Mouse (Mus musculus) stomach, embryonic 15.5 days (tissue): ENCODE results near the gene Pofut2. TPM values are rescaled to one million over a fixed set of nuclear protein-coding genes. Genes with fewer than 3 reads are reported as not detected.

Experiments
- ATAC-seq: fragments of 200-750 bp; cut with Nextera tagmentation; 2 replicates; pipeline ENCODE4 v1.8.0; 2017; ENCODE audit warnings: low read depth, moderate number of reproducible peaks, moderate TSS enrichment; ENCODE audit not compliant: insufficient read depth, low FRiP score
- H3K27ac ChIP-seq: fragments of 300-500 bp; sonication (generic); 2 replicates; pipeline ENCODE4 v1.5.1; 2015; ENCODE audit warnings: mild to moderate bottlenecking, inconsistent platforms
- H3K27me3 ChIP-seq: fragments of 300-500 bp; sonication (generic); replicated peaks from 2 replicates; pipeline ENCODE4 v1.6.1; 2015; ENCODE audit warnings: inconsistent platforms
- H3K36me3 ChIP-seq: fragments of 300-500 bp; sonication (generic); 2 replicates; pipeline ENCODE4 v1.6.1; 2015; ENCODE audit warnings: inconsistent platforms
- H3K4me1 ChIP-seq: fragments of 300-500 bp; sonication (generic); 2 replicates; pipeline ENCODE4 v1.6.1; 2015; ENCODE audit warnings: inconsistent platforms
- H3K4me2 ChIP-seq: fragments of 300-500 bp; sonication (generic); 2 replicates; pipeline ENCODE4 v1.6.1; 2015; ENCODE audit warnings: mild to moderate bottlenecking, inconsistent platforms
- H3K4me3 ChIP-seq: fragments of 300-500 bp; sonication (generic); replicated peaks from 2 replicates; pipeline ENCODE4 v1.5.1; 2015; ENCODE audit warnings: inconsistent platforms
- H3K9ac ChIP-seq: fragments of 300-500 bp; sonication (generic); 2 replicates; pipeline ENCODE4 v1.6.1; 2015; ENCODE audit warnings: inconsistent platforms
- H3K9me3 ChIP-seq: fragments of 300-500 bp; sonication (generic); 2 replicates; pipeline ENCODE4 v1.6.1; 2016; ENCODE audit warnings: inconsistent platforms
- WGBS: fragments of 180-500 bp; shearing (Covaris S2); methylation state at CpG from one replicate; pipeline ENCODE4 v1.1.7; 2015; 5-methylcytosine and 5-hydroxymethylcytosine counted together
- polyA plus RNA-seq: library from polyadenylated mRNA; unstranded; fragments of >200 nt; fragmentation: Nextera tagmentation; extraction: Ambion mirVana; gene quantifications from 2 replicates; pipeline ENCODE4 v1.2.1, GENCODE M21; 2015

Gene Pofut2
- polyA plus RNA-seq, 1 experiment from 2014 or later = 117 TPM

DNA sequence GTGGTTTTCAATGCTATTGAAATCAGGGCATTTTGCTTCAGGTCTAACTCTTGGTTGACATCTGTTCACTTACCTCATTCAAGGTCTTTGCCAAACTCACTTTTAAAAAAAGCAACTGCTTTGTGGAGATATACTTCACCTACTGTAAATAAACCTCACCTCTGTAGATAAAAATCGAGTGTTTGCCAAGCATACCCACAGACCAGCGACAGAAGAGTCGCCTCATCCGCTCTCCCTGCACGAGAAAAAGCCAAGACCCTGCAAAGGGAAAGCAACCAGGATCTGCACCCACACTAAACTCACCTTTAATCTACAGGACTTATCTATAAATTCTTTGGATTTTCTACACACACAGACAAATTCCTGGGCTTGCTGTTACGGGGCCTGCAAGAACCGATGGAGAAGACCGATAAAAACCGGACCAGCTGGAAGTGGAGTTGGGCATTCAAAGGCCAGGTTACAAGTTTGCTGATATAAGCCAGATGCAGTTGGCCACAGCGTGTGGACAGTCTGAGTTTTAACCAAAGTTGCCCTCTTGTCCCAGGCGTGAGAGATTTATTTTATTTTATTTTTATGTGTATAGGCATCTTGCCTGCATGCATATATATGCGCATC, 39.5 kb upstream of the Pofut2 start:
- Histone ChIP-seq H3K4me1 (0 out of 2 replicates have a peak, but pooled peaks cover 14% of the 10 kb centered on the region), H3K9me3 (no peaks in the 10 kb centered on the region), H3K27me3 (no peaks in the 10 kb centered on the region), H3K4me3 (no peak overlapping the region), H3K36me3 (no peaks in the 10 kb centered on the region), H3K27ac (no peak overlapping the region), H3K4me2 (no peak overlapping the region), H3K9ac (no peak overlapping the region)
- WGBS = 64% methylated on average over 12 of the region's 12 CpGs
- no peak for ATAC-seq

DNA sequence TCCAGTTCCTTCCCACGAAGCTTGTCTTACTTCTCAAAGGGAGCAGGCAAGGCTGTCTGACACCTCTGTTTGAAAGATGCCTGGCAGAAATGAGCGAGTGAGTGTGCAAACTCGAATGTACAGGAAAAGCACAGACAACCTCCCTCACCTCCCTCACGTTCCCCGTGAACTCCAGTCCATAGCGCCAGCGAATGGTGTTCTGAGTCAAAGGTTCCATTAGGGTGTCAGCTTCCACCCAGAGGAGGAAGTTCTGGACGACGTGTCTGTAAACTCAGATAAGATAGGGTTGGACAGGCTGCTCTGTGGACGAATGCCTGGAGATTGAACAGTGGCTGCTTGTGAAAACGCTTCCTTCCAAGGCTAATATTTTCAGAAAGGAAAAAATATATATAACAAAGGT, 37.9 kb upstream of the Pofut2 start:
- Histone ChIP-seq H3K27me3 (no peaks in the 10 kb centered on the region), H3K4me1 (0 out of 2 replicates have a peak, but pooled peaks cover 4% of the 10 kb centered on the region), H3K27ac (peak overlapping the region; percentile 58), H3K36me3 (no peaks in the 10 kb centered on the region), H3K9ac (no peak overlapping the region), H3K9me3 (no peaks in the 10 kb centered on the region), H3K4me2 (no peak overlapping the region), H3K4me3 (no peak overlapping the region)
- 7% methylated on average over 11 of the region's 11 CpGs for WGBS
- ATAC-seq = peak; percentile 90

- ATAC-seq = no peak
- no peaks in the 10 kb centered on the region for H3K9me3 ChIP-seq
- H3K4me2 ChIP-seq = no peak overlapping the region
- 86% methylated on average over 11 of the region's 11 CpGs for WGBS
- no peak overlapping the region for H3K9ac ChIP-seq
- H3K4me3 ChIP-seq = no peak overlapping the region
- H3K27ac ChIP-seq = no peak overlapping the region
- no peaks in the 10 kb centered on the region for H3K36me3 ChIP-seq
- 0 out of 2 replicates have a peak, but pooled peaks cover 3% of the 10 kb centered on the region for H3K4me1 ChIP-seq
- H3K27me3 ChIP-seq = no peaks in the 10 kb centered on the region
Observed at GRCm38 (mm10) chr10:77222963-77223552, 36.0 kb upstream of the Pofut2 start.

DNA sequence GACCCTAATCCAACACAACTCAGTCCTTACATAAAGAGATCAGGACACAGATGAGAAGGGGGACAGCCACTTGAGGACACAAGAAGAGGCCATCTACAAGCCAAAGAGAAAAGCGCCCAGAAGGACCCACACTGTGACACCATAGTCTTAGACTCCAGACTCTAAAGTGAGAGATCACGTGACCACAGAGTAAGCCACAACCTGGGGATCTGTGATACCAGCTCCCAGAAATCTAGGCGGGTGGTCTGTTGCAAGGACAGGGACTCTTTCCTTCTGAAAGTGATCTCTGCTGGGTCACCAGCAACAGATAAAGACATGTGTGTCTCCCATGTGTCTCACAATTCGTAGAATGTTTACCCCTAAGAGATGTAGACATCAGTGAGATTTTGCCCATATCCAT, 34.6 kb upstream of the Pofut2 start:
- ATAC-seq = no peak
- WGBS = 76% methylated on average over 4 of the region's 4 CpGs

DNA sequence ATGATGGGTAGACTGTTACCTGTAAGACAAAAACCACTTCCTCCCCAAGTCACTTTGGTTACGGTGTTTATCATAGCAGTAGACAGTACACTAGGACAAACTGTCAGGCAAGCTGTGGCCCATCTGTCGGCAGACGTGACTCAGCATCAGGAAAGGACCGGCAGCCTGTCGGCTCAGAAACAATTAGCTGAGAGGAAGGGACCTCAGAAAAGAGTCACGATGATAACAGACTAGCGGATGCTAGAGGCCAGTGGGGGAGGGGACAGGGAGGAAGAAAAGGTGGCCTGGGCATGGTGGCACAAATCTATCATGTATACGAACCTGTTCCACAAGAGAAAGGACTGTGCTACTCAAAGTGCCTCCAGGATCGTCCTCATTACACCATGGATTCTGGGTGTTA, 33.6 kb upstream of the Pofut2 start:
- Histone ChIP-seq H3K4me1 (no peaks in the 10 kb centered on the region), H3K36me3 (no peaks in the 10 kb centered on the region), H3K27me3 (no peaks in the 10 kb centered on the region), H3K9ac (no peak overlapping the region), H3K4me2 (no peak overlapping the region), H3K4me3 (no peak overlapping the region), H3K9me3 (no peaks in the 10 kb centered on the region), H3K27ac (no peak overlapping the region)
- 27% methylated on average over 9 of the region's 9 CpGs for WGBS
- peak; percentile 47; the same call in 1 of the 2 replicates for ATAC-seq

More for the DNA sequence above, 34.6 kb upstream of the Pofut2 start:
- H3K9ac ChIP-seq = no peak overlapping the region
- no peaks in the 10 kb centered on the region for H3K36me3 ChIP-seq
- 0 out of 2 replicates have a peak, but pooled peaks cover 3% of the 10 kb centered on the region for H3K4me1 ChIP-seq
- H3K4me3 ChIP-seq = no peak overlapping the region
- H3K4me2 ChIP-seq = no peak overlapping the region
- no peaks in the 10 kb centered on the region for H3K27me3 ChIP-seq
- H3K9me3 ChIP-seq = no peaks in the 10 kb centered on the region
- H3K27ac ChIP-seq = no peak overlapping the region

- Histone ChIP-seq H3K9me3 (no peaks in the 10 kb centered on the region), H3K27me3 (no peaks in the 10 kb centered on the region), H3K9ac (no peak overlapping the region), H3K4me1 (no peaks in the 10 kb centered on the region), H3K4me2 (no peak overlapping the region), H3K27ac (no peak overlapping the region; the same call in 1 of the 2 replicates), H3K36me3 (no peaks in the 10 kb centered on the region), H3K4me3 (no peak overlapping the region)
- 89% methylated on average over 8 of the region's 8 CpGs for WGBS
- no peak for ATAC-seq
Observed at GRCm38 (mm10) chr10:77225995-77226688, 32.9 kb upstream of the Pofut2 start.

DNA sequence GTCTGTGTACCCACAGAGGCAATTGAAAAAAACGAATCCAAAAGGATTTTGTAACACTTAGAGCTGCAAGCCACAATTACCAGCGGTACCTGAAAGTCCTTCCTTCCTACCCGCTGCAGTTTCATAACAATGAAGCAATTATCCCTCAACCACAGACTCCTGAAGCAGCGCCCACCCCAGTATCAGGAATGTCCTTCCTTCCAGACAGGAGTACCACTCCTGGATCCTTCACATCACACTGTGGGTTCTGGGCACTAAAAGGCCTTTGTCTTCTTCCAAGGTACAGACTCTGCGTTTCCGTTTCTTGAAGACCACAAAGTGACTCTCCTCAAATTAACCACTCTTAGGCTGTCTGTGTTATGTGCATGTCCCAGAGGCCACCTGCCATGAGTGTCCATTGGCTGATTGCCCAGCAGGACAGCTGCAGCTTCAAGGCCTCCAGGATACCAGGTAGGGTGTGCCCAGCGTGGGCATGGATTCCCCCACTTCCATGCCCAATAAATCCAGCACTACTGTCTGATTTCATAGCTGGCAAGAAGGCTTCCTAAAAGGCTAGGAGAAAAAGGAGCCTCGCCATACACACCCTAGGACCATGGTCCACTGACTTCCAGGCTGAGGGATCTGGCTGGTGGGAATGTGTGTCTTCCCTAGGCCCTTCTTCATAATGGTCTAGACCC, 32.2 kb upstream of the Pofut2 start:
- no peaks in the 10 kb centered on the region for H3K4me1 ChIP-seq
- H3K27me3 ChIP-seq = no peaks in the 10 kb centered on the region
- no peaks in the 10 kb centered on the region for H3K9me3 ChIP-seq
- no peak overlapping the region for H3K4me2 ChIP-seq
- no peak overlapping the region for H3K4me3 ChIP-seq
- 73% methylated on average over 8 of the region's 8 CpGs for WGBS
- no peak overlapping the region; the same call in 1 of the 2 replicates for H3K27ac ChIP-seq
- no peak overlapping the region for H3K9ac ChIP-seq
- ATAC-seq = no peak
- H3K36me3 ChIP-seq = no peaks in the 10 kb centered on the region

- Histone ChIP-seq H3K27ac (no peak overlapping the region), H3K36me3 (no peaks in the 10 kb centered on the region), H3K9me3 (no peaks in the 10 kb centered on the region)
Observed at GRCm38 (mm10) chr10:77227368-77227723, 31.7 kb upstream of the Pofut2 start.

GRCm38 (mm10) chr10:77229609-77230595, 29.1 kb upstream of the Pofut2 start:
- no peaks in the 10 kb centered on the region for H3K36me3 ChIP-seq
- no peak overlapping the region for H3K4me2 ChIP-seq
- peak overlapping the region; percentile 28; the same call in 1 of the 2 replicates for H3K27ac ChIP-seq
- H3K4me1 ChIP-seq = 0 out of 2 replicates have a peak, but pooled peaks cover 3% of the 10 kb centered on the region
- H3K27me3 ChIP-seq = no peaks in the 10 kb centered on the region
- no peak overlapping the region for H3K9ac ChIP-seq
- no peak for ATAC-seq
- H3K4me3 ChIP-seq = no peak overlapping the region
- 69% methylated on average over 13 of the region's 13 CpGs for WGBS
- H3K9me3 ChIP-seq = no peaks in the 10 kb centered on the region

More at GRCm38 (mm10) chr10:77227368-77227723, 31.7 kb upstream of the Pofut2 start:
- WGBS = 81% methylated on average over 6 of the region's 6 CpGs
- 0 out of 2 replicates have a peak, but pooled peaks cover 3% of the 10 kb centered on the region for H3K4me1 ChIP-seq
- no peaks in the 10 kb centered on the region for H3K27me3 ChIP-seq
- no peak overlapping the region for H3K4me2 ChIP-seq
- H3K9ac ChIP-seq = no peak overlapping the region
- H3K4me3 ChIP-seq = no peak overlapping the region
- no peak for ATAC-seq

DNA sequence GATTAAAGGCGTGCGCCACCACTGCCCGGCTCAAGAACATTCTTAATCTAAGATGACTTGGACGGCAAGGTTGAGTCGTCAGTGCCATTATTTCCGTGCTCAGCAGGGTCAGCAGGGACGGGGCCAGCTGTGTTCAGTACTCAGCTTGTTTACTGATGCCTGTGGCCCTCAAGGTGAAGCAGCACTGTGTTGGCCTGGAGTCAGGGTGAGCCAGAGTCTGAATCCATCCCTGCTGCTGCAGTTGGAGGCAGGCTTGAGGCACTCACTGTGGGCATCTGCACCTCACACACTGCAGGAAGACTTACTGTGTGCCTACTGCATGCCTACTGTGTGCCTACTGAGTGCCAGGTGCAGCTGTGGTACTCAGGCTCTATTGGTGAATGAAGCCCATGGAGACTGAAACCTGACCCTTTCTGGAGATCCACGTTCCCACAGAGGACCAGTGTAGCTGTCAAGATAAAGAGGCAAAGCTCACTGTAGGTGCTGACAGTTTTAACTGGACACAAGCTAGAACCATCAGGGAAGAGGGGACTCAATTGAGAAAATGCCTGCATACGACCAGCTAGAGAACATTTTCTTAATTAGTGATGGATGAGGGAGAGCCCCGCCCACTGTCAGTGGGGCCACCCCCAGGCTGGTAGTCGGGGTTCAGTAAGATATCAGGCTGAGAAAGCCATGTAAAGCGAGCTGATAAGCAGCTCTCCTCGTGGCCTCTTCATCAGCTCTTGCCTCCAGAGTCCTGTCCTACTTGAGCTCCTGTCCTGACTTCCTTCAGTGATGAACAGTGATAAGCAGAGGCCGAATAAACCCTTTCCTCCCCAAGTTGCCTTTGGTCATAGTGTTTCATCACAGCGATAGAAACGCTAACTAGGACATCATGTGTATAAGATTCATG, 26.9 kb upstream of the Pofut2 start:
- Histone ChIP-seq H3K9me3 (no peaks in the 10 kb centered on the region), H3K36me3 (no peaks in the 10 kb centered on the region), H3K4me1 (0 out of 2 replicates have a peak, but pooled peaks cover 3% of the 10 kb centered on the region), H3K9ac (no peak overlapping the region), H3K4me3 (no peak overlapping the region), H3K27me3 (no peaks in the 10 kb centered on the region), H3K4me2 (no peak overlapping the region), H3K27ac (no peak overlapping the region)
- peak; percentile 82 for ATAC-seq
- 53% methylated on average over 16 of the region's 16 CpGs for WGBS
